Mouse (Mus musculus) layer of hippocampus, postnatal 25 days (tissue): ENCODE measurements around the gene Cobll1. TPM values are rescaled to one million over a fixed set of nuclear protein-coding genes. Genes with fewer than 3 reads are reported as not detected.

Source experiments
- DNase-seq, 2 experiments: peaks; one replicate each; pipeline ENCODE4 v3.0.0; 2022; ENCODE audit warnings: mixed read lengths in 2 of 2, low spot score in 1 of 2; ENCODE audit errors: extremely low spot score in 1 of 2
- total RNA-seq, 2 experiments: library from RNA; stranded (reverse); gene quantifications; 2 replicates each; pipeline ENCODE4 v1.2.3; 2021

Gene Cobll1
- total RNA-seq, 2 experiments from 2014 or later = 7.7 to 9.3 TPM

DNA sequence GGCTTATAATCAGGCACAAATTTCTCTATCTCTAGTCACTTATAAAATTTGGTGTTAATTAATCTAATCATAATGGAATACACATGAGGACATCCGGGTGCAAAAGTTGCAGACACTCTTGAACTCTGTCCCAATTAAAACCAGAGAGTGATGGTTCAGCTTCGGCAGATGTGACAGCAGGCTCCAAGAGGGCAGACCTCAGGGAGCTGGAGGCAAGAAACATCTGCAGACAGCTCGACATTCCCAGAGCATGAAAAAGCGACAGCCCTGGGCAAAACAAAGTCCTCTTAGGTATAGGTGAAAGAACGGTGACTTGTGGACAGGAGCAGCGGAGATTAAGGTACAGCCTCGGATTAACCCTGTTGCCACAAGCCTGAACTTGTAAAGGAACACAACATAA is 35.5 kb downstream of the Cobll1 start:
- DNase-seq = no peak

DNA sequence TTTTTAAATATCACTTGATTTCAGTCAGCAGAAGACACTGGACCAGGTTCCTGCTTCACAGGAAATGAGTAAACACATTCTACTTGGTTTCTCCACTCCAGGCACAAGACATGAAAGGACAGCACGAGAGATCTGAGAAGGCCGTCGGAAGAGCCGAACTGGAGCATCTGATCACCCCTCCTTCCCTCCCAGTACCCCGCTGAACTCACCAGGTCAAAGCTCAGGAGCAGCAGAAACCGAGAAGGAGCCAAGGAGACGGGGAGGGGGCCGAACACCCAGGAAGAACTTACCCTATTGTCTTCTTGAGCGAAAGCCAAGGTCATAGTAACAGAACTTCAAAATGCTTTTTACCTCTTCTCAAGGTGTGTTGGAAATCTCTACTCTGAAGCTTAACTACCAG is 39.5 kb downstream of the Cobll1 start:
- no peak for DNase-seq

DNA sequence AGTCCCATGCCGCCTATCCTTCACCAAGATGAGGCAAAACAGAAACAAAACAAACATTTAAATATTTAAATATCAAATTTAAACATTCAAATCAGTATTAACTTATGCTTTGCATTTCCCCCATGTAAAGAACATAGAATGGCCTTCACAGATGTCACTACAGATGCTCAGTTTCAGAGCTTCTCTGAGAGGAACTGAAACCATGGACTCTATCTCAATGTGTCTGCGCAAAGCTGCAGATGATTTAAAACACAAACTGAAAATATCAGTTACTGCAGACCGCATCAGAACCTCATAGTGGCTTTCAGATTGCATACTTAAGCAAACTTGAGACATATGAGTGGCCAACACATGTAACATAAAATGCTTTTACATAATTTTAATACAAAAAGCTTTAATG is 40.6 kb downstream of the Cobll1 start:
- DNase-seq = no peak

- DNase-seq = no peak
Observed at GRCm38 (mm10) chr2:65196994-65197393, 42.2 kb downstream of the Cobll1 start.

GRCm38 (mm10) chr2:65195233-65196010 is 43.8 kb downstream of the Cobll1 start:
- no peak for DNase-seq

DNA sequence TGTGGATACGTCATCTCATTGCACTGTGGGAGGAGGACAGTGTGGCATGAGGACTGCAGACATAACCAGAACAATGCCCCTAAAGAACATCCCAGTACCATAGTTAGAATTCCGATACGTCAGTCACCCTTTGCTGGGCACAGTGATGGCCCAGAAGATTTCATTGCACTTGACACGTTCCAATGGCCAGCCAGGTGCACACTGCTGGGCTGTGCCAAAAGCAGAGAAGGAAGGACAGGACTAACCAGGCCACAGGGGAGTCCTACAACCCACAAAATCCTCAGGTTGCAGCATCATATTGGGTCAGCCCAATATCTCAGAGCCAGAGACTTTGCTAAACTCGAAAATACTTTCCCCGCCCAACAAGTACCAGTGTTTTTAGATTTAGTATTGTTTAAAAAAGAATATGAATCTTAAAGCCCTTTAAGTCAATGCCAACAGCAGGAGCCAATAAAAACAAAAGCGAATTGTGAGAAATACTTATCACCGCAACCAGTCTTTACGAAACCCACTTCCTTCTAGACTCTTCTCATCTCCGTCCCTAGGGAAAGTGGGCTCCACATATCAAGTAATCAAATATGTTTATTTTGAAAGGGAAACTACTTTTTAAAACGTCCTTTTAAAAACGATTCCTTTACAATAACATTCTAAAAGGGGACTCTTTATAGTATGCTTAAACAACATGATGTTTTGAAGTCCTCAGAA is 46.0 kb downstream of the Cobll1 start:
- no peak for DNase-seq

DNA sequence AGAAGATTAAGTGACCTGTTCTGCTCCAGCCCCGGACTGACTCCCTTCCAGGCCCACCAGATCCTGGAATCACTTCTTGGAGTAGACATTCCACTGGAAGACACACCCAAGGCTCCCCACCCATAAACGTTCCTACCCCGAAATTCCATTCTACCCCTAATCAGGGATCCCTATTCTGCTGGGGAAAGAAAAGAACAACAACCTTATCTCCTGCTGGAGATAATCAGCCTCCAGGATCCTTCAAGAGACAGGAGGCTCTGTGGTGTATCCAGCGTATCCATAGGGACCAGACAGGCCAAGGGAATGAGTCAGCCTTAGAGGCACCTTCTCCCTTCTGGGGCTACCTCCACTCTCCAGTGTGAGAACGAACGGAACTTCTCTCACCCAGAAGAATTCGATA is 47.8 kb downstream of the Cobll1 start:
- no peak for DNase-seq

DNA sequence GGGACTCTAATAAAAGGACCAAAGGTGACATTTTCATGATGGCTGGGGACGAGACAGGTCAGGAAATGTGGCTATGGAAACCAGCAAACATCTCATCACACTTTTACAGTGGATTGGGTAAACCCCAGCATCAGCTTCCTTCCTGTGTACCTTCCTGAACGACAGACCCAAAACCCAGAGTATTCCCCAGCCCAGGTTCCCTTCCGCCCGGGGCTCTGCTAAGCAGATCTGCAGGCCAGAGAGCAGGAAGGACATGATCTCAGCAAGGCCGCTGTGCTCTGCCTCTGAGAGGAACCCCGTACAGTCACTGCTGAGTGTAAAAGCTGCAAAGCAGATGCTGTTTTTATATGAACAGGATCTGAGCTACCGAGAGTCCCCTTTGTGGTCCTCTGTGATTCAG is 49.9 kb downstream of the Cobll1 start:
- no peak for DNase-seq

- DNase-seq = no peak
Observed at GRCm38 (mm10) chr2:65188585-65188984, 50.6 kb downstream of the Cobll1 start.

DNA sequence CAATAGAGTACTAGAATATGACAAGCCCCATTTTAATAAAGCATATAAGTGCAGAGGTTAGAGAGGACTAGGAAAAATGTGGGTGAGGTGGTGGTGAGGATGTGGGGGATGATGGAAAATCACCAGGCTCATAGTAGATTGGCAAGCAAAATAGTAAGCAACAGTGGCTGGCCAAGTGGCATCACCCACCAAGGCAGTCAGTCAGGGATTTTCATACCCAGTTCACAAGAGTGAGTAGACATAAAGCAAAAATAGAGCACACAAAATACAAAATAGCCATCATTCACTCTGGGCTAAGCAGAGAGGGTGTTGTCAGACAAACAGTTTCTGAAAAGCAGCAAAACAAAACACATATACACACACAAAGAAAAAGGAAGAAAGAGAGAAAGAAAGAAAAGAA is 51.6 kb downstream of the Cobll1 start:
- DNase-seq = no peak

- no peak for DNase-seq
Observed at GRCm38 (mm10) chr2:65187164-65187563, 52.0 kb downstream of the Cobll1 start.

DNA sequence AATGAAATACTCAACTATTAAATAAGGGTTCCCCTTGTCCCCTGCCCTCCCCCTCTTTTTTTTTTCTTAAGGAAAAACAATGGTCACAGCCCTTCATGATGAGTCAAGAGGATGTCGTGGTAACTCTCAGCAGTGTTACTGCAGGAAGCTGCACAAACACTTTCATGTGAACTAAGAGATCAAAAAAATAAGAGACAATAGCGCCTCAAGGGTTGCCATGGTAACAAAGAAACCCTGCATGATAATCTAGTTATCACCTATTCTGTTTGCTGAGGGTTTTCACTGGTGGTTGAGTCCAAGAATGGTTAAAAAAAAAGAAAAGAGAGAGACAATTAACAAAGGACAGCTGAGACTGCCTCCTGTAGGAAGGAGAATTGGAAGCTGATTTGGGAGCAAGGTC is 56.5 kb downstream of the Cobll1 start:
- no peak for DNase-seq

GRCm38 (mm10) chr2:65181736-65182135 is 57.5 kb downstream of the Cobll1 start:
- no peak for DNase-seq

- DNase-seq = no peak
Observed at GRCm38 (mm10) chr2:65181066-65181716, 58.0 kb downstream of the Cobll1 start.

- DNase-seq = no peak
Observed at GRCm38 (mm10) chr2:65175645-65176044, 63.6 kb downstream of the Cobll1 start.

DNA sequence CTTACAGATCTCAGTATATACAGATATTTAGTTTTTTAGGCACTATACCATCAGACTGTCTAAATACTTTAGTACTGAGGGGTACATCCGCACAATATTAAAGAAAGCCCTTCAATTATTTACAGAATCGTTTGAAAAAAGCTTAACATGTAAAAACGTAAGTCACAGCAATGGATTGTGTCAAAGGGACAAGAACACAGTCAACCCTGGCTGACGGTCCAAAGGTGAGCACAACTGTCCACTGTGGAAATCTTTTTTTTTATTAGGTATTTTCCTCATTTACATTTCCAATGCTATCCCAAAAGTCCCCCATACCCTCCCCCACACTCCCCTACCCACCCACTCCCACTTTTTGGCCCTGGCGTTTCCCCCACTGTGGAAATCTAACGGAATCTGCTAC is 67.1 kb downstream of the Cobll1 start:
- no peak for DNase-seq

- no peak for DNase-seq
Observed at GRCm38 (mm10) chr2:65171516-65171915, 67.7 kb downstream of the Cobll1 start.

DNA sequence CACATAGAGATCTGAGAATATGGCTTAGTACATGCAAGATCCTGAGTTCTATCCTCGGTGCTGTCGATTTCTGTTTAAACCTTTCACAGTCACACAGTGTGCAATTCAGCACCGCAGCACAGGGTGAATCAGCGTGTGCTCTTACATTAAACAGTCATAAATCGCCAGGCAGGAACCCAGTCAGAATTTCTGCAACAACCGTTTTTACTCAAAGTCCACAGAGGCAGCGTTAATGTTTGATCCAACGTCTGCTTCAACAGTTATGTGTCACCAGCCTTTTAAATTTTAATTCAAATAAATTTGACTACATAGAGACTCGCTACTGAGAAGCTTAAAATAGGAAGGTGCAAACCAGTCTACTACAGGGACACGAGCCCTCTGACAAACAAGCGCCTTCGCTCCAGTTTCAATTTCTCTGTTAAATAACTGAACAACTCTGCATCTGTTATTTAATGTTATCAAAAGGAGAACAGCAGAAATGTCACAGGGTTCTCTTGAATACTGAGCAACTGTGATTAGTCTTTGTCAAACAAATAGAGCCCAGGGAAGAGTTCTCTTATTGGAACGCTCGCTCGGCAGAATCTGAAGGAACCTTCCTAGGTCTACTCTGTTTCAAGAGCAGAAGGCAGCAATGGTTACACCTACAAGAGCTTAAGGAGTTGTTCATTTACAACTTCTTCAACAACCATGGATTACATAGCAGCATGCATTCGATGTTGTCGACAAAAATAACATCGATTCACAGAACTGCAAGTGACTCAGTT is 68.3 kb downstream of the Cobll1 start:
- DNase-seq = no peak

DNA sequence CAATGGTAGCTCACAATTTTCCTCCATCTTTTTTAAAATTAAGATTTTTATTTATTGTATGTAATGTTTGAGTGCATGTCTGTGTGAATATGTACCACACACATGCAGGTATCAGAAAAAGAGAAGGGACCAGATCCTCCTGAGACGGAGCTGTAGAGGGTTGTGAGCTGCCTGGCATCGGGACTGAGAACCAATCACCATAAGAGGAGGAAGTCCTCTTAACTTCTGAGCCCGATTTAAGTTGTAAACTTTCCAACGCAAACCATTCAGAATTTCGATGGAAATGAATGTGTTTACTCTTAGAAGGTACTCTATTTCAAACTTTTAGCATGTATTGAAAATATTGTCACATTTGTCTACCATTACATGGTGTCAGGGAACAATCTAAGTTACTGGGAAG is 68.9 kb downstream of the Cobll1 start:
- DNase-seq = no peak

GRCm38 (mm10) chr2:65163990-65164389 is 75.2 kb downstream of the Cobll1 start:
- DNase-seq = no peak

DNA sequence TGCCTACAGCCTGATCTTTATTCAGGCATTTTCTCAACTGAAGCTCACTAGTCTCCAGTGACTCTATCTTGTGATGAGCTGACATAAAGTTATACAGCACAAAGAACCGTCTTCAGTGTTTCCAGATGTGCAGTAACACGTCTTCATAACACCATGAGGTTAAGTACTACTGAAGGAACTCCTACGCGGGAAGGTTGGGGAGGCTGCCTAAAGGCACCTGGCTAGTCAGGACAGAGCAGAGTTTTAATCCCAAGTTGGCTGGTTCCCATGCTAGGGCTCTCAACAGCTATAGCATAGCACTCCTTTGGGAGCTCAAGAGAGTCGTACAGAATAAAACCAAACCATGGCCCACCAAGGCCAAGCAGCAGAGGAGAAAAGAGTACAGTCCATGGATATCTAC is 76.6 kb downstream of the Cobll1 start:
- no peak for DNase-seq
